Mouse (Mus musculus): ENCODE measurements at regions not wholly inside any gene's neighbourhood (a gene's known extent, or its start where the extent isn't known, plus 50 kb on each side); places are given as distances from the start of the nearest gene placed in this dataset.

GRCm38 (mm10) chr9:91089348-91089747 is 272.9 kb upstream of the Zic4 start:
- H3K4me2 ChIP-seq (ENCODE audit: low read depth), result no peak overlapping the region
- no peaks in the 10 kb centered on the region for H3K27me3 ChIP-seq (ENCODE audit: control insufficient read depth, insufficient read depth, insufficient read length)
- no peak overlapping the region for H3ac ChIP-seq (ENCODE audit: control insufficient read depth, insufficient read length)
- H3K4me3 ChIP-seq, result no peak overlapping the region
- no peaks in the 10 kb centered on the region for H3K79me2 ChIP-seq (ENCODE audit: control insufficient read depth, insufficient read depth)
- no peaks in the 10 kb centered on the region for H3K36me3 ChIP-seq (ENCODE audit: control insufficient read depth, insufficient read depth)
- no peak for TF ChIP-seq MAX (IDR thresholded peaks at IDR 0.05; ENCODE audit: low read depth)
- no peak for TF ChIP-seq TCF3 (IDR thresholded peaks at IDR 0.05; ENCODE audit: insufficient read length, low read depth)
- TF ChIP-seq CEBPB (IDR thresholded peaks at IDR 0.05; ENCODE audit: insufficient read depth, poor library complexity, severe bottlenecking), result no peak
- no peak for TF ChIP-seq SRF (IDR thresholded peaks at IDR 0.05; ENCODE audit: control insufficient read depth, insufficient read length, low read depth)

GRCm38 (mm10) chr9:91091421-91092050 is 270.7 kb upstream of the Zic4 start:
- no peak overlapping the region for H3ac ChIP-seq (ENCODE audit: control insufficient read depth, insufficient read length)
- H3K27me3 ChIP-seq (ENCODE audit: control insufficient read depth, insufficient read depth, insufficient read length), result no peaks in the 10 kb centered on the region
- TF ChIP-seq CEBPB (IDR thresholded peaks at IDR 0.05; ENCODE audit: insufficient read depth, poor library complexity, severe bottlenecking) (no peak), SRF (IDR thresholded peaks at IDR 0.05; ENCODE audit: control insufficient read depth, insufficient read length, low read depth) (no peak), TCF12 (IDR thresholded peaks at IDR 0.05; ENCODE audit: insufficient read depth, poor library complexity, severe bottlenecking) (no peak), REST (IDR thresholded peaks at IDR 0.05; ENCODE audit: insufficient read depth, insufficient read length) (no peak), E2F4 (IDR thresholded peaks at IDR 0.05; ENCODE audit: insufficient read depth) (no peak), POLR2A (IDR thresholded peaks at IDR 0.05; ENCODE audit: insufficient read length, low read depth) (no peak), MYOD1 (IDR thresholded peaks at IDR 0.05; ENCODE audit: control insufficient read depth in 1 of 3, insufficient read length in 2 of 3, low read depth in 2 of 3) (no peak), MYOG (IDR thresholded peaks at IDR 0.05; ENCODE audit: control insufficient read depth in 1 of 3, insufficient read depth in 1 of 3, insufficient read length in 2 of 3, low read depth in 2 of 3) (no peak)
- no peaks in the 10 kb centered on the region for H3K79me2 ChIP-seq (ENCODE audit: control insufficient read depth, insufficient read depth)
- H3K4me2 ChIP-seq (ENCODE audit: low read depth), result no peak overlapping the region
- no peaks in the 10 kb centered on the region for H3K36me3 ChIP-seq (ENCODE audit: control insufficient read depth, insufficient read depth)
- H3K4me3 ChIP-seq, result no peak overlapping the region

GRCm38 (mm10) chr9:91101614-91102407 is 260.4 kb upstream of the Zic4 start:
- Histone ChIP-seq H3K79me2 (ENCODE audit: control insufficient read depth, insufficient read depth) (no peaks in the 10 kb centered on the region), H3ac (ENCODE audit: control insufficient read depth, insufficient read length) (no peak overlapping the region), H3K4me2 (ENCODE audit: low read depth) (peak overlapping the region; percentile 13), H3K4me3 (no peak overlapping the region), H3K27me3 (ENCODE audit: control insufficient read depth, insufficient read depth, insufficient read length) (no peaks in the 10 kb centered on the region), H3K36me3 (ENCODE audit: control insufficient read depth, insufficient read depth) (no peaks in the 10 kb centered on the region)
- TF ChIP-seq MYOG (IDR thresholded peaks at IDR 0.05; ENCODE audit: control insufficient read depth in 1 of 3, insufficient read depth in 1 of 3, insufficient read length in 2 of 3, low read depth in 2 of 3) (no peak), POLR2A (IDR thresholded peaks at IDR 0.05; ENCODE audit: insufficient read length, low read depth) (no peak), USF1 (IDR thresholded peaks at IDR 0.05; ENCODE audit: low read depth) (no peak), E2F4 (IDR thresholded peaks at IDR 0.05; ENCODE audit: insufficient read depth) (no peak), REST (IDR thresholded peaks at IDR 0.05; ENCODE audit: insufficient read depth, insufficient read length) (no peak), TCF12 (IDR thresholded peaks at IDR 0.05; ENCODE audit: insufficient read depth, poor library complexity, severe bottlenecking) (no peak), MAX (IDR thresholded peaks at IDR 0.05; ENCODE audit: low read depth) (no peak), POLR2AphosphoS2 (IDR thresholded peaks at IDR 0.05; ENCODE audit: insufficient read length, low read depth) (no peak)

- no peak for TF ChIP-seq MAX (IDR thresholded peaks at IDR 0.05; ENCODE audit: low read depth)
- no peak for TF ChIP-seq E2F4 (IDR thresholded peaks at IDR 0.05; ENCODE audit: insufficient read depth)
- no peak for TF ChIP-seq SRF (IDR thresholded peaks at IDR 0.05; ENCODE audit: control insufficient read depth, insufficient read length, low read depth)
- TF ChIP-seq USF1 (IDR thresholded peaks at IDR 0.05; ENCODE audit: low read depth), result no peak
- TF ChIP-seq CEBPB (IDR thresholded peaks at IDR 0.05; ENCODE audit: insufficient read depth, poor library complexity, severe bottlenecking), result no peak
- TF ChIP-seq REST (IDR thresholded peaks at IDR 0.05; ENCODE audit: insufficient read depth, insufficient read length), result no peak
- no peak for TF ChIP-seq TCF3 (IDR thresholded peaks at IDR 0.05; ENCODE audit: insufficient read length, low read depth)
- no peak for TF ChIP-seq MYOG (IDR thresholded peaks at IDR 0.05; ENCODE audit: control insufficient read depth in 1 of 3, insufficient read depth in 1 of 3, insufficient read length in 2 of 3, low read depth in 2 of 3)
- no peak for TF ChIP-seq POLR2A (IDR thresholded peaks at IDR 0.05; ENCODE audit: insufficient read length, low read depth)
- TF ChIP-seq POLR2AphosphoS2 (IDR thresholded peaks at IDR 0.05; ENCODE audit: insufficient read length, low read depth), result no peak
- no peak for TF ChIP-seq TCF12 (IDR thresholded peaks at IDR 0.05; ENCODE audit: insufficient read depth, poor library complexity, severe bottlenecking)
- TF ChIP-seq MYOD1 (IDR thresholded peaks at IDR 0.05; ENCODE audit: control insufficient read depth in 1 of 3, insufficient read length in 2 of 3, low read depth in 2 of 3), result no peak
- no peaks in the 10 kb centered on the region for H3K79me2 ChIP-seq (ENCODE audit: control insufficient read depth, insufficient read depth)
- no peaks in the 10 kb centered on the region for H3K27me3 ChIP-seq (ENCODE audit: control insufficient read depth, insufficient read depth, insufficient read length)
- H3ac ChIP-seq (ENCODE audit: control insufficient read depth, insufficient read length), result no peak overlapping the region
- H3K4me3 ChIP-seq, result no peak overlapping the region
- no peaks in the 10 kb centered on the region for H3K36me3 ChIP-seq (ENCODE audit: control insufficient read depth, insufficient read depth)
- no peak overlapping the region for H3K4me2 ChIP-seq (ENCODE audit: low read depth)
These were observed 239.7 kb upstream of the Zic4 start for GRCm38 (mm10) chr9:91122441-91123035.
